Mouse (Mus musculus): ENCODE results near the gene Mast1.
"Not testable (repeated sequence)": the region's sequence is repeated elsewhere in the genome, so short reads cannot be mapped to it uniquely, and the experiment has no call there.

Mast1 gene

DNA sequence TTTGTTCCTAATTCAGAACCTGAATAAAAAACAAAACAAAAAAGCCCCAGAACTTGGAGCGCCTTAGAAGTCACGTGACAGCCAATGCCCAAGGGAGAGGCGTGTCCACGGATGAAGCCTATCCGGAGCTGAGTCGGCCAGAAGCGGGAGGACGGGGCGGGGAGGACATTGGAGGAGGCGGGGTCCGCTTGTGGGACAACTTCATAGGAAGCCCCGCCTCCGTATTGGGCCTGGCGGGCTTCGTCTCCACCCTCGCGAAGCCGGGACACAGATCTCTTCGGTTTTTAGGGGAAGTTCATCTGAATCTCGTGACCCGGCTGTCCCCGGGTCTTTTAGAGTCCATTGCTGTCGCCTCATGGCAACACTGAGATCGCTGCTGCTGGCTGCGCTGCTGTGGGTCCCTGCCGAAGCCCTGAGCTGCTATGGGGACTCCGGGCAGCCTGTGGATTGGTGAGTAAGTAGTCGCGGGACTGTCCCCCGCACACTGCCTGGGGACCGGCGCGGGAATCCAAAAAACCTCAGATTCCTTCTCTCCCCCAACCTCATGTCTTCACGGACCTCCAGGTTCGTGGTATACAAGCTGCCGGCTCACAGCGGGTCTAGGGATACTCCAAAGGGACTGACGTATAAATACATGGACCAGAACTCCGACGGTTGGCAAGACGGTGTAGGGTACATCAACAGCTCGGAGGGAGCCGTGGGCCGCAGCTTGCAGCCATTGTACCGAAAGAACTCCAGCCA is 28.6 kb downstream of the Mast1 start, which contains the start of gene Dnase2a:
Gene Dnase2a (plus strand): TSS at position 140 of the 741 bp plus-strand sequence.
- DNase-seq = peak; percentile 98

DNA sequence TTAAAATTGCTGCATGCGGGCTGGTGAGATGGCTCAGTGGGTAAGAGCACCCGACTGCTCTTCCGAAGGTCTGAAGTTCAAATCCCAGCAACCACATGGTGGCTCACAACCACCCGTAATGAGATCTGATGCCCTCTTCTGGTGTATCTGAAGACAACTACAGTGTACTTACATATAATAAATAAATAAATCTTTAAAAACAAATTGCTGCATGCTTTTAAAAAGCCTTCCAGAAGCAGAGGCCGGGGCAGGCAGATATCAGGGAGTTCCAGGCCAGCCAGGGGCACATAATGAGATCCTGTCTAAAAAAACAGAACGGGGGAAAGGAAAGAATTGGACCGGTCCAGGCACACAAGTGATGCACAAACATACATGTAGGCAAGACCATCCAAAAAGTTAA is 29.2 kb downstream of the Mast1 start:
- DNase-seq = not testable (repeated sequence)

DNA sequence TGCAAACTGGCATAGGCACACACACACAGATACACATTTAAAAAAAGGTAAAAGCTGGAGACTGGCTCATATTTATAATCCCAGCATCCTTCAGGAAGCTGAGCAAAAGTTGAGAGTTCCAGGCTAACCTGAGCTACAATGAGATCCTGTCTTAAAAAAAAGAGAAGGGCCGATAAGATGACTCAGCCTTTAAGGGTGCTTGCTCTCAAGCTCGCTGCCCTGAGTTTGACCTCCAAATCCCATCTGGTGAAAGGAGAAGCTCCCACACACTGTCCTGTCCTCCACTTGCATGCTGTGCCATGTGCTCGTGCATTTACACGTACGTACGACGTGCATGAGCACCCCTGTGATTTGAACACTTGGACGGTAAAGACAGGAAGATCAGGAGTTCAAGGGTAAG is 29.7 kb downstream of the Mast1 start:
- DNase-seq = no peak

DNA sequence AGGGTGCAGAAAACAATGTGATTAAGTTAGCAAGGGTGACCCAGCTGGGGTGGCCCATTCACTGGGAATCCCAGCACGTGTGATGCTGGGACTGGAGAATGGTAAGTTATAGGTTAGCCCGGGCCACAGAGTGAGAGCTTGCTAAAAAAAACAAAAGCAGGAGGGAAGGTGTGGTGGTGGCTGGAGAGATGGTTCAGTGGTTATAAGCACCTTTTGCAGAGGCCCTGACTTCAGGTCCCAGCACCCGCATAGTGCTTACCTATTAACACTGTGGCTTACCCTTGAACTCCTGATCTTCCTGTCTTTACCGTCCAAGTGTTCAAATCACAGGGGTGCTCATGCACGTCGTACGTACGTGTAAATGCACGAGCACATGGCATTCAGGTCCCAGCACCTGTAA is 30.1 kb downstream of the Mast1 start:
- no peak for DNase-seq

DNA sequence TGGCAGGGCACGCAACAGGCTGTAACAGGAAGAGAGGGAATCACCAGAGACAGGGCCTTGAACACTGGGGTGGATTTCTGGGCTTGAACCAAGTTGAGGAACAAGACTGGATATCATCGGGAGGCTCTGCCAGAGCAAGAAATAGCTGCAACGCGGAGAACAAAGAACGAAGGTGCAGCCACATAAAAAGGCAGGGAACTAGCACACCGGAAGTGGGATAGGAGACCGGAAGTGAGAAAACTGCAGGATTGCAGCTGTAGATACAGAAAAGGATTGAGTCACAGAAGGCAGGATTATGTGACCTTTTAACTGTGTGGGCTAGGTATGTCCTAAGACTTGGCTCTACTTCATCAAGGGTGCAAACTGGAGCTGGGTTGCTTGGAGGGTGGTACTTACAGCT is 32.8 kb downstream of the Mast1 start:
- DNase-seq = no peak

DNA sequence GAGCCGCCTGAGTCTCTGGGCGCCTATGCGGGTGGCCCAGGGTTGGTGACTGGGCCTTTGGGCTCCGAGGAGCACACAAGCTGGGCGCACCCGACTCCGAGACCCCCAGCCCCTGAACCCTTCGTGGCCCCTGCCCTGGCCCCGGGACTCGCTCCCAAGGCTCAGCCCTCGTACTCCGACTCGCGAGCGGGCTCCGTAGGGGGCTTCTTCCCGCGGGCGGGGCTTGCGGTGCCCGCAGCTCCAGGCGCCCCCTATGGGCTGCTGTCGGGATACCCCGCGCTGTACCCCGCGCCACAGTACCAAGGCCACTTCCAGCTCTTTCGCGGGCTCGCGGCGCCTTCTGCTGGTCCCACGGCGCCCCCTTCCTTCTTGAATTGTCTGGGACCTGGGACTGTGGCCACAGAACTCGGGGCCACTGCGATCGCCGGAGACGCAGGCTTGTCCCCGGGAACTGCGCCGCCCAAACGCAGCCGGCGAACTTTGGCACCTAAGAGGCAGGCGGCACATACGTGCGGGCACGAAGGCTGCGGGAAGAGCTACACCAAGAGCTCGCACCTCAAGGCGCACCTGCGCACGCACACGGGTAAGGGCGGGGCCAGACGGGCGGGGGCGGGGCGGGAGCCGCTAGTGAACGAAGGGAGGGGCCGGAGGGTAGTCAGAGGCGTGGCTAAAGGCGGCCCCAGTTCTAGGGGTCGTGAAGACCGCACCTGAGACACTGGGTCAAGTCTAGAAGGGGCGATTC is 34.1 kb downstream of the Mast1 start:
- peak; percentile 97 for DNase-seq

DNA sequence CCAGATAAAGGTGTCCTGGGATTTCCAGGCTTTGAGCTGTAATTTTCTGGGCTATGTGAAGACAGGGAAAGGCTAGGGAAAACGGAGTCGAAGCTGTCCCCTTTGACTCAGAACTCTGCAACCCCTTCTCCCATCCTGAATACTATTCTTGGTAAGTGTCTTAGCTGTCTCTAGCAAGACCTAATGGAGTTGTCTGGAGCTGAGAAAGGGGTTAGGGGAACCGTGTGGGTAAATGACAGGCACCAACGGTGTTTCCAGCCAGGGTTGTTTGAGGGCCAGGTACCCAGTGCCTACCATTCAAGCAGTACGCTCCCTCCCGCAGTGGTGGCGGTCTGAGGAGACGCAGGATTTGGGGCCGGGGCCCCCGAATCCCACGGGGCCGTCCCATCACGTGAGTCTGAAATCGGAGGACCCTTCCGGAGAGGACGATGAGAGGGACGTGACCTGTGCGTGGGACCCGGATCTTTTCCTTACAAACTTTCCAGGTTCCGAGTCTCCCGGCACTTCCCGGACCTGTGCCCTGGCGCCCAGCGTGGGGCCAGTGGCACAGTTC is 34.7 kb downstream of the Mast1 start:
- peak; percentile 28 for DNase-seq

DNA sequence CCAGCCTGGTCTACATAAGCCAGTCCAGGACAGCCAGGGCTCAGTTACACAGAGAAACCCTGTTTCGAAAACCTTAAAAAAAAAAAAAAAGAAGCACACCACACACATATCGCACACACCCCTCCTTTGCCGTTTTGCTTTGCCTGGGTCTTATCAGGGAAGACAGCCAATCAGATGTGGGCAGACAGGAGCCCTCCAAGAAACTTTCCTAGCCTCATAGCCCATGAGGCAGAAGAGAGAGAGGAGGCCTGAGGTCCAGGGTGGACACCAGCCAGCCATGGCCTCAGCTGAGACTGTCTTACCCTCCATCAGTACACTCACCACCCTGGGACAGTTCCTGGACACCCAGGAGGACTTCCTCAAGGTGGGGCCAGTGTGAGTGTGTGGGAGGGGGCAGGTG is 35.4 kb downstream of the Mast1 start, which contains the start of gene Klf1:
Gene Klf1 (plus strand): TSS at position 177 of the 400 bp plus-strand sequence.
- DNase-seq = no peak

DNA sequence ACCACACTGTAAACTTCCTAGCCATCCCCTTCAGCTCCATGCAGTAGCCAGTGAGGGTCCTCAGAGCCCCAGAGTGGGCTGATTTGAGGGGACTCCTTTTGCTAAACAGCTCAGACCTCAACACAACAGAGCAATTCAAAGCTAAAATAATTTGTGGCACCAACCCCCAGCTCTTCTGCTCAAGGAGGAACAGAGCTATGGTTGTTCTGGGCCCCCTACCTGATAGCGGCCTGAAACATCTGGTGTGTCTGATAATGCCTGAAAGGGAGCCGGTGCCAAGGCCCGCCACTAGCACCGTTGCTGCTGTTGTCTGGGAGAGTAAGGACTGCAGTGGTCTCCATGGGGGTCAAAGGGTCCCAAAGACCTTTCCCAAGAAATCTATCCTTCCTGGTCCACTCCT is 36.1 kb downstream of the Mast1 start:
- DNase-seq = no peak

DNA sequence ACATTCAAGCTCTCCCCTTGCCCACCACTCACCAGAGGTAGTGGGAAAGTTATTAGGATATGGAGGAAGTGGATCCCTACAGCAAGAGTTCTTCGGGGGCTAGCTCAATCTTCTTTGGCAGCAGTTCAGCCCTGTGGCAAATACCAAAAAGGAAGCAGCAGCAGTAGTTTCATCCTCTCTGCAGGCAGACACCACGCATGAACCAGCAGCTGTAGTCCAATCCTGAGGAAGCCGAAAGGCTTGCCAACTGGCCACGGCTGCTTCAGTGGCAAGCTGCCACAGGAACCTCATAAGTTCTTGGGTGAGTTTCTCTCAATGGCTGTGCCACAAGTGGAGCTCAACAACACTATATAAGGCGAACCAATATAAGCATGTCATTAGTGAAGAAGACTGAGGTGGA is 41.2 kb downstream of the Mast1 start:
- DNase-seq = no peak

DNA sequence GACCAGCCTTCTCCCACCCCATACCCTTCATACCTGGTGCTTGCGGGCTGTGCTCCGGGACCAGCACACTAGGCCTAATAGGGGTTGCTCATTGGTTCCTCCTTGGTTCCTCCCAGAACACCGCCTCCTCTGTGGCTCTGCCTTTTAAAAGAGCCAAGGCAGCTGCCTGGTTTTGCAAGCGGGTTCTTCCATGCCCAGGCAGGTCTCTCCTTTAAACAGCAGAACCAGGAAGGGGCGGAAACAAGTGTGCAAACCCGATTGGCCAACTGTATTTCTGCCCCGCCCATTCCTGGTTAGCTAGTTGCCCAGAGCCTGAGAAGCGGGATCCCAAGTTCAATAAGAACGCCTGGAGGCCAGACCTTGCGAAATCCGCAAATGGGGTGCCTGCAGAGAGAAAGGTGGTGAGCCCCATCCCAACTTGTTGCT is 43.4 kb downstream of the Mast1 start, which contains the start of gene Gcdh:
Gene Gcdh (minus strand): TSS at position 213 of the 426 bp plus-strand sequence.
- DNase-seq = peak; percentile 99

DNA sequence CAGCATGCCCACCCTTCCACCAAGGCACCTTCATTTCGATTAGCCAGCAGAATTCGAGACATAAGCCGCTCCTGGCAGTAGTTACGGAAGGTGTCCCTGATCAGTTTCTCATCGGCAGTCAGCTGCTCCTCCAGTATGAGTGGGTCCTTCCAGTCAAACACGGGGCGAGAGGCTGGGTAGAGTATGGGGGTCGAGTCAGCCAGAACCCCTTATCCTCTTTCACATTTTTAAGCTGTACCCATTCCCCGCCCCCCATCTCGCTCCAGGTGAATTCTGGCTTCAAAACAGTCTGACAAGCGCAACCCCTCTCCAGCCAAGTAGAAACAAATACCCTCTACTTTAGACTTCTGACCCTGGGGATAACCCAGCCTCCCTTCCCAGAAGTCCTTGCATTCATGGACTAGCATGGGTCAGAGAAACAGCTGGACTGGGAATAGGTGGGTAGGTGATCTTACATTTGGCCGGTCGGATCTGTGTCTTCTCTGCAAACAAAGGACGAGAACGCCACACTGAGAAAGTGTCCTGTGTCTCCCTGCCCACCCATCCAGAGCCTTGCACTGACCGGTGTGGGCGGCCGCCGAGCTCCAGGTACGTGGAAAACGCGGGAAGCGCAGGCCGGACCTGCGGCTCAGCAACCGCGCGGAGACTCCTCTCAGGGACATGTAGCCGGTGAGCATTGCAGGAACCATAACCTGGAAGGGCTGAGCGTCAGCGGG is 44.0 kb downstream of the Mast1 start:
- peak; percentile 86 for DNase-seq

DNA sequence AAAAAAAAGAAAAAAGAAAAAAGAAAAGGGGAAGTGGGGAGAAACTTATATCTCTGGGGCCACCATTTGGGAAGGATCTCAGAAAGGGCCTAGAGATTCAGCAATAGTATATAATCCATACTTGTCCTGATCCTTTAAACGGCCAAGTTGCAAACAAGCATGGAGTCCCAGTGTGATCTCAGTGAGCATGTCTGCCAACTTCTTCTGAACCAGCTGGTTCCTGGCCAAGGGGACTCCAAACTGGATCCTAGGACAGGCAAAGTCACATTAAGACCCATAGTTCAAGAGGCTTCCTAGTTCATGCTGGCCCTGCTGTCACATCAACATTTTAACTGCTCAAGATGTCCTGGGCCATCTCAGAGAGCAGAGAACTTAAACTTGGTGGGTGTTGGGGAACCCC is 48.0 kb downstream of the Mast1 start:
- no peak for DNase-seq

DNA sequence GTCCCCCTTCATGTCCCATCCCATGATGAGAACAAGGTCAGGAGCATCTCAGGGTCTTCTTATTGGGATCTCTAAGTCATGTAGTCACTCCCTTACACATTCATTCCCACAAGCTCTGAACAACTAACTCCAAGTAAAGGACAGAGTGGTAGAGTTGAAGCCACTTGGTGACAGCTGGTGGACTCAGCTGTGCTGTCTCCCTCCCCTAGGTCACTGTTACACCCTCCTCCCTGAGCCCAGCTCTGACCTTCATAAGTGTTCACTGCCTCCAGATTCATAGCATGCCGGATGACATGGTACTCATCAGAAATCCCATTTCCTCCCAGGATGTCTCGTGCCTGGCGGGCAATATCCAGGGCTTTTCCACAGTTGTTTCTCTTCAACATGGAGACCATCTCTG is 48.9 kb downstream of the Mast1 start:
- no peak for DNase-seq

DNA sequence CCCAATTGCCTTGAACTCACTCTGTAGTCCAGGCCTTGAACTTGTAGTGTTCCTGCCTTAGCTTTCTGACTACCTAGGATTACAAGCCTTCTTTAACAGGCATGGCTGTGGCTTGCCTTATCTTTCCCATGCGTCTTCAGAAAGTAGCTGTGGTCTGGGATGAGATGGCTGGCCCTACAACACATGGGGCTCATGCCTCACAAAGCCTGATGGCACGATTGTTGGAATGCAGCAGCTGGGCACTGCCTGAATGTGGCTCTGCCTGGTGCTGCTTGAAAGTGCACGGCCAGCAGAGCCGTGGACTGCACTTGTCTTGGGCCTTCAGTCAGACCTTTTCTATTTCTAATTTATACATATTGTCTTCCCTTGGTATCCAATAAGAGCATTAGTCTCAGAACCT is 52.4 kb downstream of the Mast1 start:
- DNase-seq = no peak

DNA sequence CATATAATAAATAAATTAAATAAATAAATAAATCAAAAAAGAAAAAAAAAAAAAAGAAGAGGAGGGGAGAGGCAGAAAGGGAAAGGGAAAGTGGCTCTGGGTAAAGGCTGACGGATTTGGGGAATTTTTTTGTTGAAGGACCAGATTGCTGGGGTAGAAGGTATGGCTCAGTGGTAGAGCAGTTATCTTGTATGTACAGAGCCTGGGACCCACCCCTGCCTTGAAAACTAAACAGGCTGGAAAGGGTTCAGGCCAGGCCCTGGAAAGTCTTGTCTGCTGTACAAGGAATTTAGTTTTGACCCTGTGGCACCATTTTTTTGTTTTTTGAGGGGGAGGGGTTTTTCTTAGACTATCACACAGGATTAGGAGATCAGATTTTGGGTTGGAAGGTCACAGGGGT is 58.2 kb downstream of the Mast1 start:
- no peak for DNase-seq

DNA sequence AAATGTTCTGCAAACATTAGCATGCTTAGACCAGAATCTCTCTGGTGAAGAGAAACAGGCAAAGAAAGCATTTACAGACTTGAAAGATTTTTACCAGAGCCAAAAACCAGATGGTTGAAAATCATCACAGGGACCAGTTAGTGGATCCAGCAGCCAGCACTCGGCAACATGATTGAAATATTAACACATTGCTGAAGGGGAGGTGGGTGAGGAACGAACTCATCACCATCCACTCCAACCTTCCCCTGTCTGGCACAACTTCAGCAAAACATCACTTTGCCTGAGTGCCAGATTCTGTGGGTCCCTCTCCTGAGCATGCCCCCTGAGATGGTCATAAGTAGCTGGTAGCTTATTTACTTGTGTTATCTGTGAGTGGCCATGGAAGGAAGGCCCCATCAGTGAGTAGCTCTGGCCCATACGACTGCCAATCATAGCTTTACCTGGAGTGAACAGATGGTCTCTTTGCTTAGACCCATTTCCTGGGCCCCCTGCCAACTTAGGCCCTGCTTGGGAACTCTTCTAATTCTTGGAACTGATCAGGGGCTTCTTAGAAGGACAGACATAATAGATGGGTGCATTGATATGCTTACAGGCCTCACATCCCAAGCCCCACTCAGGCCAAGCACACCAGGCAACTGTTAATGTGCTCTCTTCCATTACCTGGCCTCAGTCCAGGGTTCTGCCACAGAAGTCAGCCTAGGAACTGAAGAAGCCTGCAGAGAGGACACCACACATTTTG is 59.7 kb downstream of the Mast1 start:
- DNase-seq = no peak

DNA sequence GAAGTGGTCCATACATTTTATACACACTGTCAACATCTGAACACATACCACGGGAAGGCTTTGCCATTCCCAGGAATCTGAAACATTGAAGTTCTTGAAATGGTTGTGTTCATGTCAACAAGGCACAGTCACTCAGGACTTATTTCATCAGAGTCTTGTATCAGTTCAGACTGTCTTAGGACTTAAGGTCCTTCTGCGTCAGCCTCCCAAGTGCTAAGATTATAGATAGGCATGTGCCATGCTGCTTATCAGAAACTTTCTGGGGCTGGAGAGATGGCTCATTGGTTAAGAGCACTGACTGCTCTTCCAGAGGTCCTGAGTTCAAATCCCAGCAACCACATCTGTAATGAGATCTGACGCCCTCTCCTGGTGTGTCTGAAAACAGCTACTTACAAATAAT is 62.8 kb downstream of the Mast1 start:
- DNase-seq = no peak

DNA sequence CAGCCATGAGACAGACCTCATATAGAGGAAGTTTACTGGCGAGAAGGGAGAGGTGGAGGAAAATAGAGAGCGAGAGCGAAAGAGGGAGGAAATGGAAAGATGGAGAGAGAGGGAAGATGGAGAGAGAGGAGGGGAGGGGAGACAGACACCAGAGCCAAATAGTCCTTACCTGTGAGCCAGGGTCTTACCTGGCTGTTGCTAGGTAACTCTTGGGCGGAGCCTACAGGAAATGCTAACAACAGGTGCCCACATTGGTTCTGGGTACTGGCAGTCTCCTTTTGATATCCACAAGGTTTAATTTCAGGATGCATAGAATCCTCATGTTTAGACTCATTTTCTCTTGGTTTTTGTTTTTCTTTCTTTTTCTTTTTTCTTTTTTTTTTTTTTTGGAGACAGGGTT is 64.1 kb downstream of the Mast1 start:
- no peak for DNase-seq

DNA sequence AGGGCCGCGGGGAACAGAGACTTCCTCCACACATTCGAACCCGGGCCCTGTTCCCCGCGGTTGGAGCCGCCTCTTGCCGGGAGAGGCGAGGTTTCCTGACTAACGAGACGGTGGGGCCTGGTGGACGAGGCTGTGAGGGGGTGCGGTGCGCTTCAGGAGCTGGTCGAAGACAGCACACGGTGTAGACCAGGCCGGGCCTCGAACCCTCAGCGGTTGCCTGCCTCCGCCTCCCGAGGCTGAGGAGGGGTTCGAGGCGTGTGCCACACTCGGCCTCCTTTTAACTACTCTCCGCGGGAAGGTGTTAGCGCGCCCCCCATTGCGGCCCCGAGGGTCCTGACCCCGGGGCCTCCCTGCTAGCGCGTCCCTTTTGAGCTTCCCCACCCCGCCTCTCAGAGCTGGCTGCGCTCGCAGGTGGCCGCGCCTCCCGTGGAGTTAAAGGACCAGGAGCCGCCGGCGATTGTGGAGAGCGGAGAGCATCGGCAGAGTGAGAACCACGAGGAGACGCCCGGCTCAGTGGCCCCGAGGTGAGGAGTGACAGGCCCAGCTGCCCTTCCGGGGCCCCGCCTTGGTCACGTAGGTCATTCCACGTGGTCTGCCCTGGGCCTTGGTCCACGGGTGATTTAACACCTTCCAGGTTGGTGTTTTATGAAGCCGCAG is 64.7 kb downstream of the Mast1 start:
- peak; percentile 34 for DNase-seq

DNA sequence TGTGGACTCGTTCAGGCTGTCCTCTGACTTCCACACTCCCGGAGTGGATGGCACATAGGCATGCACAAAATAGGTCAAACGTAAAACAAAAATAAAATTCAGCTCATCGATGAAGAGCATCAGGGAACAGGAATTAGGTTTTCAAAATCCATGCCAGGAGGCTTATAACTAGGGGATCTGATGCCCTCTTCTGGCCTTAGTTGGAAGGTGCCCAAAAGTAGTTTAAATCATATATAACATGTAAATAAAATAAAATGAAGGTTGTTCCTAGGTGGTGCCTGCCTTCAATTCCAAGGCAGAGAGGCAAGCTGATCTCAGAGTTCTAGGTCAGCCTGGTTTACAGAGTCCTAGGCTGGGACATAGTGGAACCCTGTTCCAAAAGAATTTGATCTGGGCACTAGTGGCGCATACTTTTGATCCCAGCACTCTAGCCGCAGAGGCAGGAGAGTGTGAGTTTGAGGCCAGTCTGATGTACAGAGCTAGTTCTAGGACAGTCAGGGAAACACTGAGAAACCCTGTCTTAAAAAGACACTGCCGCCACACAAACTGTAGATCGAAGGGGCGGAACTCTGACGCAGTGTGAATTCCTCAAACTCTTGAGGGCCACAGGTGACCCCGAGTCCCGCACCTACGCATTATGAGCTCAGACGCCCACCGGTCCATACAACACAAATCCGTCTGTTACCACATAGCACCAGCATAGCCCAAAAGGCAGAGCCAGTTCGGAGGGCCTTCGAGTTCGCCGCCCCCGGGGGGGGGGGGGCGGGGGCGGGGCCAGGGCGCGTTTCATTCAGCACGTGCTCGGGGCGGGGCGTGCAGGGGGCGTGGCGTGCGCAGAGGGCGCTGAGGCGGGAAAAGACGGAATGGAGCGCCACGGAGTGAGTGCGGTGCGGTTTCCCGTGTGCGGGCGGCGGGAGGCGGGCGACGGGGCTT is 65.5 kb downstream of the Mast1 start, which contains the start of gene Syce2:
Gene Syce2 (plus strand): TSS at position 736 of the 933 bp plus-strand sequence.
- peak; percentile 80 for DNase-seq
